Mouse (Mus musculus) hindbrain, embryonic 11.5 days (tissue): Measurements from ENCODE around the gene Cyth2. TPM values are rescaled to one million over a fixed set of nuclear protein-coding genes. Genes with fewer than 3 reads are reported as not detected.
A peak's percentile ranks its signal among the peaks of the same experiment; 100 is the strongest.

Experiments used
- ATAC-seq: fragments of 200-750 bp; cut with Nextera tagmentation; 2 replicates; pipeline ENCODE4 v1.8.0; 2017; ENCODE audit warnings: mild to moderate bottlenecking, moderate TSS enrichment, moderate library complexity; ENCODE audit not compliant: low FRiP score
- DNase-seq: peaks from one replicate; pipeline ENCODE4 v3.0.0-alpha.2; 2015; ENCODE audit warnings: low spot score
- H3K27ac ChIP-seq: fragments of 300-500 bp; sonication (generic); 2 replicates; pipeline ENCODE4 v1.5.1; 2014; ENCODE audit warnings: mild to moderate bottlenecking, low read depth, low read length
- H3K27me3 ChIP-seq: fragments of 300-500 bp; sonication (generic); 2 replicates; pipeline ENCODE4 v1.6.1; 2014; ENCODE audit warnings: mild to moderate bottlenecking, low read length, moderate library complexity, mixed read lengths; ENCODE audit not compliant: control insufficient read depth, insufficient read depth
- H3K36me3 ChIP-seq: fragments of 300-500 bp; sonication (generic); 2 replicates; pipeline ENCODE4 v1.6.1; 2014; ENCODE audit warnings: mild to moderate bottlenecking, low read length, moderate library complexity, mixed read lengths; ENCODE audit not compliant: control insufficient read depth, insufficient read depth
- H3K4me1 ChIP-seq: fragments of 300-500 bp; sonication (generic); replicated peaks from 2 replicates; pipeline ENCODE4 v1.6.1; 2014; ENCODE audit warnings: low read length, mixed read lengths; ENCODE audit not compliant: control insufficient read depth, insufficient read depth
- H3K4me2 ChIP-seq: fragments of 300-500 bp; sonication (generic); replicated peaks from 2 replicates; pipeline ENCODE4 v1.6.1; 2014; ENCODE audit warnings: mild to moderate bottlenecking, low read depth, low read length
- H3K4me3 ChIP-seq: fragments of 300-500 bp; sonication (generic); 2 replicates; pipeline ENCODE4 v1.5.1; 2014; ENCODE audit warnings: low read depth, low read length
- H3K9ac ChIP-seq: fragments of 300-500 bp; sonication (generic); 2 replicates; pipeline ENCODE4 v1.6.1; 2014; ENCODE audit warnings: low read depth, low read length
- H3K9me3 ChIP-seq: fragments of 300-500 bp; sonication (generic); 2 replicates; pipeline ENCODE4 v1.6.1; 2016; ENCODE audit warnings: low read length; ENCODE audit not compliant: control insufficient read depth
- WGBS: fragments of 180-500 bp; shearing (Covaris S2); extraction: QIAGEN DNeasy Blood & Tissue Kit; methylation state at CpG from one replicate; pipeline ENCODE4 v1.1.7; 2014; 5-methylcytosine and 5-hydroxymethylcytosine counted together
- polyA plus RNA-seq: library from polyadenylated mRNA; unstranded; fragments of >200 nt; fragmentation: Nextera tagmentation; extraction: Ambion mirVana; gene quantifications from 2 replicates; pipeline ENCODE4 v1.2.1, GENCODE M21; 2014

The Cyth2 gene
- polyA plus RNA-seq, 1 experiment from 2014 or later, result 211 TPM

GRCm38 (mm10) chr7:45770427-45771082, 43.8 kb downstream of the Cyth2 start:
- Histone ChIP-seq H3K27me3 (no peaks in the 10 kb centered on the region), H3K27ac (no peak overlapping the region), H3K36me3 (no peaks in the 10 kb centered on the region), H3K4me2 (no peak overlapping the region), H3K4me1 (no peaks in the 10 kb centered on the region), H3K9me3 (no peaks in the 10 kb centered on the region), H3K9ac (no peak overlapping the region), H3K4me3 (no peak overlapping the region)
- DNase-seq, result no peak
- ATAC-seq, result no peak
- 72% methylated on average over 8 of the region's 8 CpGs for WGBS

- Histone ChIP-seq H3K9me3 (no peaks in the 10 kb centered on the region), H3K27ac (no peak overlapping the region), H3K4me3 (no peak overlapping the region), H3K4me1 (no peaks in the 10 kb centered on the region), H3K4me2 (no peak overlapping the region), H3K27me3 (no peaks in the 10 kb centered on the region), H3K9ac (no peak overlapping the region), H3K36me3 (no peaks in the 10 kb centered on the region)
- DNase-seq, result no peak
- no peak for ATAC-seq
- 94% methylated on average over 6 of the region's 6 CpGs for WGBS
Measured at GRCm38 (mm10) chr7:45767500-45767899, 46.9 kb downstream of the Cyth2 start.

GRCm38 (mm10) chr7:45766764-45767163, 47.6 kb downstream of the Cyth2 start:
- no peak overlapping the region for H3K4me3 ChIP-seq
- no peak overlapping the region for H3K9ac ChIP-seq
- H3K4me1 ChIP-seq, result no peaks in the 10 kb centered on the region
- ATAC-seq (no peak), DNase-seq (no peak)
- no peak overlapping the region for H3K4me2 ChIP-seq
- 59% methylated on average over 7 of the region's 8 CpGs for WGBS
- H3K36me3 ChIP-seq, result no peaks in the 10 kb centered on the region
- H3K27me3 ChIP-seq, result no peaks in the 10 kb centered on the region
- H3K27ac ChIP-seq, result no peak overlapping the region
- H3K9me3 ChIP-seq, result no peaks in the 10 kb centered on the region

- H3K36me3 ChIP-seq, result no peaks in the 10 kb centered on the region
- H3K4me2 ChIP-seq, result no peak overlapping the region
- no peak for ATAC-seq
- no peaks in the 10 kb centered on the region for H3K27me3 ChIP-seq
- no peaks in the 10 kb centered on the region for H3K4me1 ChIP-seq
- no peak overlapping the region for H3K4me3 ChIP-seq
- no peak for DNase-seq
- no peak overlapping the region for H3K27ac ChIP-seq
- H3K9me3 ChIP-seq, result no peaks in the 10 kb centered on the region
- H3K9ac ChIP-seq, result no peak overlapping the region
- 54% methylated on average over 8 of the region's 8 CpGs for WGBS
Measured at GRCm38 (mm10) chr7:45765995-45766394, 48.4 kb downstream of the Cyth2 start.

GRCm38 (mm10) chr7:45760151-45760550, 54.2 kb downstream of the Cyth2 start:
- Histone ChIP-seq H3K27ac (no peak overlapping the region), H3K4me2 (no peak overlapping the region), H3K27me3 (peaks cover 15% of the 10 kb centered on the region), H3K36me3 (no peaks in the 10 kb centered on the region), H3K9me3 (no peaks in the 10 kb centered on the region), H3K4me1 (no peaks in the 10 kb centered on the region; the same call in 1 of the 2 replicates), H3K4me3 (no peak overlapping the region), H3K9ac (no peak overlapping the region)
- WGBS, result 75% methylated on average over 5 of the region's 5 CpGs
- ATAC-seq (no peak), DNase-seq (no peak)

- Histone ChIP-seq H3K4me2 (peak overlapping the region; percentile 30), H3K9ac (no peak overlapping the region), H3K36me3 (no peaks in the 10 kb centered on the region), H3K4me3 (peak overlapping the region; percentile 14), H3K27ac (no peak overlapping the region), H3K27me3 (peaks cover 15% of the 10 kb centered on the region), H3K4me1 (no peaks in the 10 kb centered on the region; the same call in 1 of the 2 replicates), H3K9me3 (no peaks in the 10 kb centered on the region)
- ATAC-seq (no peak), DNase-seq (peak; percentile 27)
- 9% methylated on average over 27 of the region's 27 CpGs for WGBS
Measured at GRCm38 (mm10) chr7:45759400-45759799, 55.0 kb downstream of the Cyth2 start.

Other genes starting within 250 kb of the Cyth2 start
- gene Bcat2, start 244.4 kb downstream of the Cyth2 start, polyA plus RNA-seq, result 26.6 and 31.4 TPM in 2 replicates
- gene Fgf21, start 199.1 kb downstream of the Cyth2 start, polyA plus RNA-seq, result not detected in 2 replicates
- gene Fut1, start 197.3 kb downstream of the Cyth2 start, polyA plus RNA-seq, result not detected in 2 replicates
- gene Izumo1, start 192.8 kb downstream of the Cyth2 start, polyA plus RNA-seq, result 0.12 and 0.18 TPM in 2 replicates
- gene Rasip1, start 187.1 kb downstream of the Cyth2 start, polyA plus RNA-seq, result 4.9 and 5.1 TPM in 2 replicates
- 1.7 and 2.1 TPM in 2 replicates for gene Mamstr, start 174.6 kb downstream of the Cyth2 start, polyA plus RNA-seq
- 0.06 and 0.27 TPM in 2 replicates for gene Fut2, start 148.2 kb downstream of the Cyth2 start, polyA plus RNA-seq
- 0.21 and 0.22 TPM in 2 replicates for gene Ntn5, start 130.6 kb downstream of the Cyth2 start, polyA plus RNA-seq
- gene Sec1, start 120.2 kb downstream of the Cyth2 start, polyA plus RNA-seq, result 0.29 and 0.75 TPM in 2 replicates
- 8.8 and 9.9 TPM in 2 replicates for gene Car11, start 114.7 kb downstream of the Cyth2 start, polyA plus RNA-seq
- 2.2 and 2.8 TPM in 2 replicates for gene Dbp, start 109.5 kb downstream of the Cyth2 start, polyA plus RNA-seq
- gene Rpl18, start 99.1 kb downstream of the Cyth2 start, polyA plus RNA-seq, result 904 and 927 TPM in 2 replicates
- 13.6 and 17.6 TPM in 2 replicates for gene Sphk2, start 96.6 kb downstream of the Cyth2 start, polyA plus RNA-seq
- gene Fam83e, start 93.4 kb downstream of the Cyth2 start, polyA plus RNA-seq, result 0.80 TPM in 2 replicates
- gene Spaca4, start 88.8 kb downstream of the Cyth2 start, polyA plus RNA-seq, result not detected in 2 replicates
- 6.3 and 9.1 TPM in 2 replicates for gene Lmtk3, start 30.8 kb downstream of the Cyth2 start, polyA plus RNA-seq
- 1.4 and 1.9 TPM in 2 replicates for gene Sult2b1, start 29.9 kb downstream of the Cyth2 start, polyA plus RNA-seq
- gene Kcnj14, start 10.2 kb upstream of the Cyth2 start, polyA plus RNA-seq, result 0.48 and 0.57 TPM in 2 replicates
- gene Grwd1, start 16.4 kb upstream of the Cyth2 start, polyA plus RNA-seq, result 56.7 and 66.0 TPM in 2 replicates
- gene Kdelr1, start 58.2 kb upstream of the Cyth2 start, polyA plus RNA-seq, result 75.9 and 99.4 TPM in 2 replicates
- gene Grin2d, start 63.8 kb upstream of the Cyth2 start, polyA plus RNA-seq, result 0.39 and 0.42 TPM in 2 replicates
- 0.63 and 0.99 TPM in 2 replicates for gene Syngr4, start 82.1 kb upstream of the Cyth2 start, polyA plus RNA-seq
- 3.1 and 4.6 TPM in 2 replicates for gene Tmem143, start 82.4 kb upstream of the Cyth2 start, polyA plus RNA-seq
- 28.3 and 40.5 TPM in 2 replicates for gene Emp3, start 106.8 kb upstream of the Cyth2 start, polyA plus RNA-seq
- gene Ccdc114, start 109.5 kb upstream of the Cyth2 start, polyA plus RNA-seq, result 3.3 and 5.3 TPM in 2 replicates
- gene Abcc6, start 215.7 kb upstream of the Cyth2 start, polyA plus RNA-seq, result 0.11 and 0.38 TPM in 2 replicates
- 13.8 and 14.9 TPM in 2 replicates for gene Nomo1, start 219.1 kb upstream of the Cyth2 start, polyA plus RNA-seq